Mouse (Mus musculus) layer of hippocampus, adult 9-11 months (tissue): ENCODE results near the gene Nr1d2.
A peak's percentile ranks its signal among the peaks of the same experiment; 100 is the strongest.
"Not testable (repeated sequence)": the region's sequence is repeated elsewhere in the genome, so short reads cannot be mapped to it uniquely, and the experiment has no call there.

Source experiments
- DNase-seq: peaks from one replicate; pipeline ENCODE4 v3.0.0; 2022

Nr1d2 gene

DNA sequence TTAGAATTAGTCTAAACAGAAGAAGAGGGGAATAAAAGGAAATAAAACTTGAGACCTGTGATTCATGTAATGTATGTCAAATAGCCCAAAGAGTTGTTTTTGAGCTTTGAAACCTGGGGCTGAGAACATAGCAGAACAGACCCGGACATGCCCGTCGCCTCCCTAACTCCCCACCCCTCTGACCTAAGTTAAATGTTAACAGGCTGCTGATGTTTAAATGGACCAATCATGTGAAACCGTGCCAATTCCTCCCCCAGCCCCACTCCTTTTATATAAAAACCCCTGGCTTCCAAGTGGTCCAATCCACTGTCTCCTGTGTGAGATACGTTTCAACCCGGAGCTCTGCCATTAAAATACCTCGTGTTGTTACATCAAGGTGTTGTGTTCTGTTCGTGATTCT lies 7.1 kb downstream of the Nr1d2 start:
- DNase-seq = not testable (repeated sequence)

GRCm38 (mm10) chr14:18229751-18230150 lies 9.2 kb downstream of the Nr1d2 start:
- DNase-seq = not testable (repeated sequence)

GRCm38 (mm10) chr14:18226181-18226580 lies 12.7 kb downstream of the Nr1d2 start:
- DNase-seq = not testable (repeated sequence)

- not testable (repeated sequence) for DNase-seq
Observed at GRCm38 (mm10) chr14:18225431-18225830, 13.5 kb downstream of the Nr1d2 start.

DNA sequence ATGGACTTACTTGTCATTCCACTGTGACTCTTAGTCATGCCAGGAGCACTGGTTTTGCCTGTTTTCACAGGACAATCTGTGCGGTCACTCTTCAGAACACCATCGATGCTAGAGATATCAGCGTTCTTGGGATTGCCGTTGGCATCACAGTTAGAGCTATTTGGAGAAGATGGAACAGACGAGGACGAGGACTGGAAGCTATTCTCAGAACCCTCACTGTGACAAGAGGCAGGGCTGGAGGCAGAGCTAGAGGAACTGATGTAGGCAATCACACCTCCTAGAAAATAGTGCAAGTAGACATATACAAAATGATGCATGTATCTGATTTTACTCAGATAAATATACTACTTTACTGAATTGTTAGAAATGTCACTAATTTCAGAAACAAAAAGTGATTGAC lies 16.9 kb downstream of the Nr1d2 start:
- no peak for DNase-seq

DNA sequence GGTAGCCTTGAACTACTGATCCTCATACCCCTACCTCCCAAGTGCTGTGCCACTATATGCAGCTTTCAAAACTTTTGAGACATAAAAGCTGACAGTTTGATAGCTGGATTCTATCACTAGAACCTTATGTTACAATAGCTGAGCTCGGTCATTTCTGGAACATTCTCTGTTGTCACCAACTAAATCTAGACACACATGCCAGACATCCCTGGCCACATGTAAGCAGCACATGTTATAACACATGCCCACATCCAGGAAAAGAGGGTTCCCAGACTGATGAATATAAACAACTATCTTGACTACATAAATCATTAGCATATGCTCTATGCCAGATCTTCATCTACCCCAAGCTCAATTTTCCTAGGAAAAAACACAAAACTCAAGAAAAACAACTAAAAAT lies 21.8 kb downstream of the Nr1d2 start:
- peak; percentile 51 for DNase-seq

DNA sequence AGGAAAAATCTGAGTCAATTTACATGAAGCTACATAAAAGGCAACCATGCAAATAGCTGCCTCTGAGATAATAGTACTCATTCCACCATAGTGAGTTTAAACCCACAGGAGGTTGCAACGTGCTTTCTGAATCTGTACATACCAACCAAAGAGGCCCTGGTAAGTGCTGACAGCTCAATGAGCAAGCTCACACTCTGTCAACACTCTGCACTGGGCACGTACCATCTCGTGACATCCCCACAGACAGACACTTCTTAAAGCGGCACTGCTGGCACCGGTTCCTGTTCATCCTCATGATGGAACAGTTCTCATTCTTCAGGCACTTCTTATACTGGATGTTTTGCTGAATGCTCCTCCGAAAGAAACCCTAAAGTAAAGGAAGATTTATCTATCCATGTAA lies 22.5 kb downstream of the Nr1d2 start:
- no peak for DNase-seq

- no peak for DNase-seq
Observed at GRCm38 (mm10) chr14:18210795-18211194, 28.1 kb downstream of the Nr1d2 start.

GRCm38 (mm10) chr14:18204315-18204714 lies 34.6 kb downstream of the Nr1d2 start:
- DNase-seq = not testable (repeated sequence)

GRCm38 (mm10) chr14:18201413-18201812 lies 37.5 kb downstream of the Nr1d2 start:
- no peak for DNase-seq

DNA sequence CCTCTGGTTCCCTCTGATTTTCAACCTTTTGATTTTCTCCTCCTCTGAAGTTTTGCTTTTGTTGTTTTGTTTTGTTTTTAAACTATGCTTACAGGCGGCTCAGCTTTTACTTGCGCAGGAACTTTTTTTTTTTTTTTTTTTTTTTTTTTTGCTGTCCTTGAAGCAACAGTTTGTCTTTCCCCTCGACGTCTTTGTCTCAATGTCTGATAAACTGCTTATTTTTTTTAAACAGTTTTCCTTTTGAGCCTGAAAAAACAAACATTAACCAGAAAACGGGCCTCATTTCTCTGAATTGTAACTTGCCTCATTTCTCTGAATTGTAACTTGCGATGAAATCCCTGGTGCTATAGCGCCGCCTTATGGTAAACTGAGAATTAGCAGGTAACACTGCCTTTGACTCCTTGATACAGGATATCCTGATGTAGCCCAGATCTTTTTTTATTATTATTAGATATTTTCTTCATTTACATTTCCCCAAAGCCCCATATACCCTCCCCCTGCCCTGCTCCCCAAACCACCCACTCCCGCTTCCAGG lies 52.0 kb downstream of the Nr1d2 start:
- peak; percentile 23 for DNase-seq

DNA sequence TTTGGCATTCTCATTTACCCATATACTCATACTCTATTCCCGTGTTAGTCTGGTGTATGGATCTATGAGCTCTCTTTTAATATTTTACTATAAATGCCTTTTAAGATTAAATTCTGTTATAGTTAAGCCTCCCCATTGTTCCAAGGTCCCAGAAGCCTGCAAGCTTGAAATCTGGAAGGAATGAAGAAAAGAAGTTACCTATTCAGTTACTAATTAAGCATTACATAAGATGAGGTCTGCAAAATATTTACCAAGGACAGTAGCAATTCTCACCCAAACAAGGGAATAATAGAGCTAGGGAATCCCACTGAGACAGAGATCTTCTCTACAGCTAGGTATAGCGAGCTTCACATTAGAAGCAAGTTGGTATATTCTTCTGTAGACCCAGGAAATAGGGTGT lies 61.4 kb downstream of the Nr1d2 start:
- not testable (repeated sequence) for DNase-seq

DNA sequence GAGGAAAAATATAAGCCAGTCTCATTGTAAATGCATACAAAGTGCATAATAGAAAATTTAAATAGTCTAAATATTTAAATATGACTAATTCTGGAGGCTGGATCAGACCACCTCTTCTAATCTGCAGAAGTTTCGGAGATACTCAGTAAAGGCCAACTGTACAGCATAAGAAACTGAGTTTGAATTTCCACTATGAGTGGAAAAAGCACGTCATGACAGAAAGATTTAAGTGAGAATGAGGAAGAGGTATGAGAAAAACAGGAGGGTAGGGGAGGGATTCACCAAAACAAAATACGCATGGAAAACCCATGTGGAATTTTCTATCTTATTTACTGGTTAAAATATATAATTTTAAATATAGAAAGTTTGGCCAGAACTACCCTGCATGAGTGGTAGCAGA lies 71.3 kb downstream of the Nr1d2 start:
- no peak for DNase-seq

DNA sequence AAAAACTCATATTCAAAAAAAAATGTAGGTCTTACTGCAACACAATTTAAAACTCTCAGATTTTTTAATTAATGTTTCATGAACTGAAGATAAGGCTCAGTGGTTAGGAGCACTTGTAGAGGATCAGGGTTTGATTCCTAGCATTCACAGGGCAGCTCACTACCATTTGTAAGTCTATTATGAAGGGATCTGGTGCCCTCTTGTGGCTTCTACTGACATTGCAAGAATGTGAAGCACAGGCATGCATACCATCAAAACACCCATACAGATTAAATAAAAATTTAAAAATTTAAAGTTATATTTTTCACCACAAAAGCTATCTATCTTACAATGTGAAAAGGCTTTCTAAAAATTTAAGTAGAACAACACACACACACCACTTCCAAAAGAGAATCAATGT lies 71.9 kb downstream of the Nr1d2 start:
- peak; percentile 11 for DNase-seq
